ENCODE assay signal across 7 mouse cellular contexts in genomic region chr2:129674935-129675634, GRCm38 (mm10). TPM values are rescaled to one million over a fixed set of nuclear protein-coding genes. Genes with fewer than 3 reads are reported as not detected.
A peak's percentile ranks its signal among the peaks of the same experiment; 100 is the strongest.
DNase-seq lines count a peak whose midpoint lies in the region; ATAC-seq lines count a peak whose summit lies in the region.

No protein-coding gene starts in this region.

- no peaks in the 10 kb centered on the region for H3K36me3 ChIP-seq in forebrain, embryonic 16.5 days (ENCODE audit: control insufficient read depth, insufficient read depth)
- H3K36me3 ChIP-seq in hindbrain, embryonic 13.5 days: no peaks in the 10 kb centered on the region
- H3K36me3 ChIP-seq in midbrain, embryonic 11.5 days (ENCODE audit: control insufficient read depth, insufficient read depth, low read length): no peaks in the 10 kb centered on the region

- H3K9me3 ChIP-seq in forebrain, embryonic 16.5 days (ENCODE audit: control insufficient read depth, low read length): no peaks in the 10 kb centered on the region
- no peaks in the 10 kb centered on the region for H3K9me3 ChIP-seq in hindbrain, embryonic 13.5 days
- no peaks in the 10 kb centered on the region for H3K9me3 ChIP-seq in midbrain, embryonic 11.5 days (ENCODE audit: control insufficient read depth, low read length)

- H3K9ac ChIP-seq in forebrain, embryonic 16.5 days (replicated peaks; ENCODE audit: low read depth, low read length): no peak overlapping the region
- H3K9ac ChIP-seq in hindbrain, embryonic 13.5 days: no peak overlapping the region
- no peak overlapping the region for H3K9ac ChIP-seq in midbrain, embryonic 11.5 days (ENCODE audit: low read length)

- H3K4me3 ChIP-seq in forebrain, embryonic 16.5 days (replicated peaks; ENCODE audit: low read length): no peak overlapping the region
- H3K4me3 ChIP-seq in hindbrain, embryonic 13.5 days: no peak overlapping the region
- H3K4me3 ChIP-seq in midbrain, embryonic 11.5 days (ENCODE audit: low read depth, low read length): no peak overlapping the region

- no peak overlapping the region for H3K4me2 ChIP-seq in forebrain, embryonic 16.5 days (ENCODE audit: low read length)
- H3K4me2 ChIP-seq in hindbrain, embryonic 13.5 days: no peak overlapping the region
- H3K4me2 ChIP-seq in midbrain, embryonic 11.5 days: no peak overlapping the region

- no peaks in the 10 kb centered on the region for H3K27me3 ChIP-seq in forebrain, embryonic 16.5 days (replicated peaks; ENCODE audit: control insufficient read depth, insufficient read depth, low read length)
- peaks cover 7% of the 10 kb centered on the region for H3K27me3 ChIP-seq in hindbrain, embryonic 13.5 days
- no peaks in the 10 kb centered on the region for H3K27me3 ChIP-seq in midbrain, embryonic 11.5 days (ENCODE audit: control insufficient read depth, insufficient read depth, low read length)

- no peak overlapping the region for H3K27ac ChIP-seq in forebrain, embryonic 16.5 days (ENCODE audit: low read length)
- no peak overlapping the region for H3K27ac ChIP-seq in hindbrain, embryonic 13.5 days
- H3K27ac ChIP-seq in midbrain, embryonic 11.5 days (ENCODE audit: low read depth, low read length): no peak overlapping the region

- DNase-seq in T-cell, adult 2 months (ENCODE audit: low spot score): peak; percentile 62
- peak; percentile 84 to 90 for DNase-seq in cerebellum, adult 18-20 months
- peak; percentile 42 for DNase-seq in left cerebral cortex, adult 11 months (ENCODE audit: low spot score)
- peak; percentile 96 for DNase-seq in midbrain, embryonic 11.5 days (ENCODE audit: low spot score, missing footprints)
- peak; percentile 62 for DNase-seq in spleen, adult 12 weeks (ENCODE audit: low spot score)

- peak; percentile 62 for ATAC-seq in forebrain, embryonic 16.5 days
- 0 out of 2 replicates have a peak, but pooled peaks have one; percentile 21 for ATAC-seq in hindbrain, embryonic 13.5 days (ENCODE audit: low FRiP score)
- 0 out of 2 replicates have a peak, but pooled peaks have one; percentile 50 for ATAC-seq in midbrain, embryonic 11.5 days (ENCODE audit: low FRiP score)

- 23% methylated on average over 13 of the region's 13 CpGs for WGBS in forebrain, embryonic 16.5 days
- WGBS in hindbrain, embryonic 13.5 days: 32% methylated on average over 13 of the region's 13 CpGs
- WGBS in midbrain, embryonic 11.5 days: 38% methylated on average over 13 of the region's 13 CpGs

- no peaks in the 10 kb centered on the region for H3K4me1 ChIP-seq in forebrain, embryonic 16.5 days (replicated peaks; ENCODE audit: control insufficient read depth, insufficient read depth, low read length)
- 0 out of 2 replicates have a peak, but pooled peaks cover 13% of the 10 kb centered on the region for H3K4me1 ChIP-seq in hindbrain, embryonic 13.5 days (replicated peaks)
- peaks cover 6% of the 10 kb centered on the region for H3K4me1 ChIP-seq in midbrain, embryonic 11.5 days (ENCODE audit: control insufficient read depth, insufficient read depth, low read length)

RNA-seq across cellular contexts. Expression of gene Pdyn, which starts 24.6 kb away (rescaled TPM):
- 4.7 and 9.2 TPM in 2 replicates for polyA plus RNA-seq in forebrain, embryonic 16.5 days (2015; fragmentation: Nextera tagmentation; extraction: Ambion mirVana)
- polyA plus RNA-seq in hindbrain, embryonic 13.5 days (2015; fragmentation: Nextera tagmentation; extraction: Ambion mirVana): 10.5 and 13.4 TPM in 2 replicates
- polyA plus RNA-seq in midbrain, embryonic 11.5 days (2014; fragmentation: Nextera tagmentation; extraction: Ambion mirVana): 0.89 and 1.4 TPM in 2 replicates

Comparison
In these comparisons a context has a peak if more than half of its experiments do, and no peak if none do; other contexts are left out.
1. DNase-seq: peak in every context shown above with its lines; median percentile 96 in midbrain, embryonic 11.5 days; 87 in cerebellum, adult 18-20 months; 62 in T-cell, adult 2 months; 62 in spleen, adult 12 weeks; 42 in left cerebral cortex, adult 11 months.